Mouse (Mus musculus): ENCODE results near the gene Ap3b1. TPM values are rescaled to one million over a fixed set of nuclear protein-coding genes. Genes with fewer than 3 reads are reported as not detected.

Gene Ap3b1
- polyA plus RNA-seq, 1 experiment from 2014 or later = 32.1 TPM

DNA sequence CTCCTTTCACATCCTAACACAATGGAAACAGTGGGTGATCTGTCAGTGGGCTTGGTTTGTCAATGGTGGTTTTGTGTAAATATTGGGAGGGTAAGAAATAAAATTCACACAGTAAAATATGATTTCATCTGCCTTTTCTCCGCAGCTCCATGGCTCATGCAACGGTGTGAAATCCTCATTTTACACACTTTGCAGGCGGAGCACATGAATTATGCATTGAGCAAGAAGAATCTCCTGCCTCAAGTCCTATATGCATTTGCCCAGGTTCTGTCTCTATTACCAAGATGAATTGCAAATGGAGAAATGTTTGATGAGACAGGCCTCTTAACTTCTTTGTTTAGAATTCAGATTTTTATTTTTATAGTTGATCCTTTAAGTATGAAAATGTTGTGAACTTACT, 131.9 kb downstream of the Ap3b1 start:
- 94% methylated on average over 3 of the region's 3 CpGs for WGBS
- no peak overlapping the region for H3K4me3 ChIP-seq

DNA sequence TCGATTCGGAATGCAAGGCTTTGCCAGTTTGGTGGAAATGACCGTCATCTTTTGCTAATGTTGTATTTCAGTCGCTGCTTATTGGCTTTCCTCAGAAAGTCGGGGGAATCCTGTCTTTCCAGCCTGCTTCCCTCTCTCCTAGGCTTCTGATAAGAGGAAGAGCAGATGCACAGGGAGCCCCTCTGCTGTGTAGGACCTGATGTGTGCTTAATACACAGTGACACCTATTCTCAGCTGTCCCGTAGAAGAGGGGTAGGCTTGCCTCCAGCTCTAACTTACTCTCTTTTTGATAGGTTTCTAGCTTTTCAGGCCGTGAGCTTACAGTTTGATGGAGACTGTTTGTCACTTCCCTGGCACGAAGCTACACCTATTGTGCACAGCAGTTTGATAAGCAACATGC, 132.4 kb downstream of the Ap3b1 start:
- no peak overlapping the region for H3K27ac ChIP-seq

More for the DNA sequence above, 131.9 kb downstream of the Ap3b1 start:
- Histone ChIP-seq H3K27me3 (ENCODE audit: poor library complexity, severe bottlenecking) (no peaks in the 10 kb centered on the region), H3K4me1 (no peaks in the 10 kb centered on the region), H3K27ac (no peak overlapping the region), H3K9me3 (no peaks in the 10 kb centered on the region), H3K36me3 (replicated peaks) (peaks cover 42% of the 10 kb centered on the region)
- DNase-seq (ENCODE audit: extremely low spot score, low spot score) = no peak

DNA sequence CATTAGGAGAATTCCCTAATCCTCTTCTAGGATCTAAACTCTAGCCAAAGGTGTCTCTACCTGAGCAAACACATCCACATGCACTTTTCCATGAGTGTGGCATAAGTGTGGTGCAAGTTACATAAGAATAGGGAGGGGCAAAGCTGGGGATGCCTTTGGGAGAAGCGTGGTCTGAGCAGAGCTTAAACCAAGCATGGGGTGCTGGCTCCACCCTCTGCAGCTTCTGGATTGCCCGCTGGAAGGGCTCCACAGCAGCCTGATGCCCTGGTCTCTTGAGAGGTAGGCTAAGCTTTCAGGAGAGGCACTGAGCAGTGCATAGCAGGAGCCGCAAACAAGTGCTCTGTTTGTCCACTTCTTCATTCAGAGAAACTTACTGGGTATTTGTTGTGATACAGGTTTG, 138.8 kb downstream of the Ap3b1 start:
- DNase-seq (ENCODE audit: extremely low spot score, low spot score) = no peak
- 88% methylated on average over 3 of the region's 3 CpGs for WGBS
- no peaks in the 10 kb centered on the region for H3K27me3 ChIP-seq (ENCODE audit: poor library complexity, severe bottlenecking)
- H3K4me1 ChIP-seq = peaks cover 3% of the 10 kb centered on the region
- no peak overlapping the region for H3K4me3 ChIP-seq
- peaks cover 36% of the 10 kb centered on the region for H3K36me3 ChIP-seq (replicated peaks)
- no peaks in the 10 kb centered on the region for H3K9me3 ChIP-seq
- no peak overlapping the region for H3K27ac ChIP-seq

More for the DNA sequence above, 132.4 kb downstream of the Ap3b1 start:
- Histone ChIP-seq H3K27me3 (ENCODE audit: poor library complexity, severe bottlenecking) (no peaks in the 10 kb centered on the region), H3K9me3 (no peaks in the 10 kb centered on the region), H3K4me3 (no peak overlapping the region), H3K4me1 (no peaks in the 10 kb centered on the region), H3K36me3 (replicated peaks) (peaks cover 39% of the 10 kb centered on the region)
- no peak for DNase-seq (ENCODE audit: extremely low spot score, low spot score)
- 95% methylated on average over 8 of the region's 8 CpGs for WGBS

DNA sequence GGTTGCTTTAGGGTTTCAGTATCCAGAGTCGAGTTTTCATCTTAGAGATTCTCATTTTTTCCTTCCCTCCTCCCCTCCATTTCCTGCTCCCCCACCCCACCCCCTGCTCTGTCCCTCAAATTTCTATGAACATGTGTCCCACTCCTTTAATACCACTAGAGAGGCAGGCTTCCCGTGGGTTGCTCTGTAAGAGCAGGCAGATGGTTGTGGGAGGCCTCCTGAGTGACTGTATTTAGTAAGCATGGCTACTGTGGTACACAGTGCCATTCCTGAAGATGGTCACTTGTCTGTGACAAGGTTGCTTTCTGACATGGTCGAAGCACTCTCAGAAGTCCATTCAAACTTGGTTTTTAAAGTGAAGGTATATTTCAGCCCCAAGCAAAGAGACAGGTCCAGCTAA, 147.7 kb downstream of the Ap3b1 start:
- WGBS = 86% methylated on average over 3 of the region's 3 CpGs

GRCm38 (mm10) chr13:94508344-94508743, 149.6 kb downstream of the Ap3b1 start:
- Histone ChIP-seq H3K9me3 (no peaks in the 10 kb centered on the region), H3K27me3 (ENCODE audit: poor library complexity, severe bottlenecking) (no peaks in the 10 kb centered on the region), H3K27ac (no peak overlapping the region), H3K36me3 (replicated peaks) (peaks cover 28% of the 10 kb centered on the region), H3K4me3 (no peak overlapping the region), H3K4me1 (peaks cover 17% of the 10 kb centered on the region)
- DNase-seq (ENCODE audit: extremely low spot score, low spot score) = no peak
- WGBS = 91% methylated on average over 8 of the region's 8 CpGs

More for the DNA sequence above, 147.7 kb downstream of the Ap3b1 start:
- no peak for DNase-seq (ENCODE audit: extremely low spot score, low spot score)
- no peak overlapping the region for H3K27ac ChIP-seq
- H3K4me3 ChIP-seq = no peak overlapping the region
- H3K36me3 ChIP-seq (replicated peaks) = peaks cover 25% of the 10 kb centered on the region
- H3K27me3 ChIP-seq (ENCODE audit: poor library complexity, severe bottlenecking) = no peaks in the 10 kb centered on the region
- H3K4me1 ChIP-seq = peaks cover 4% of the 10 kb centered on the region; the same call in 1 of the 2 replicates
- no peaks in the 10 kb centered on the region for H3K9me3 ChIP-seq

GRCm38 (mm10) chr13:94513157-94513767, 154.5 kb downstream of the Ap3b1 start:
- H3K4me1 ChIP-seq = peaks cover 17% of the 10 kb centered on the region
- H3K27ac ChIP-seq = no peak overlapping the region
- H3K36me3 ChIP-seq (replicated peaks) = peaks cover 10% of the 10 kb centered on the region; the same call in 1 of the 2 replicates
- 85% methylated on average over 10 of the region's 10 CpGs for WGBS
- H3K27me3 ChIP-seq (ENCODE audit: poor library complexity, severe bottlenecking) = no peaks in the 10 kb centered on the region
- no peak for DNase-seq (ENCODE audit: extremely low spot score, low spot score)
- no peaks in the 10 kb centered on the region for H3K9me3 ChIP-seq
- H3K4me3 ChIP-seq = no peak overlapping the region

- Histone ChIP-seq H3K36me3 (replicated peaks) (peaks cover 10% of the 10 kb centered on the region; the same call in 1 of the 2 replicates), H3K27me3 (ENCODE audit: poor library complexity, severe bottlenecking) (no peaks in the 10 kb centered on the region), H3K4me3 (no peak overlapping the region), H3K27ac (no peak overlapping the region), H3K4me1 (peaks cover 17% of the 10 kb centered on the region), H3K9me3 (no peaks in the 10 kb centered on the region)
- DNase-seq (ENCODE audit: extremely low spot score, low spot score) = no peak
- WGBS = 90% methylated on average over 9 of the region's 9 CpGs
Observed at GRCm38 (mm10) chr13:94513898-94514297, 155.1 kb downstream of the Ap3b1 start.

- no peak for DNase-seq (ENCODE audit: extremely low spot score, low spot score)
- Histone ChIP-seq H3K27ac (no peak overlapping the region), H3K27me3 (ENCODE audit: poor library complexity, severe bottlenecking) (no peaks in the 10 kb centered on the region), H3K9me3 (no peaks in the 10 kb centered on the region), H3K36me3 (replicated peaks) (peaks cover 10% of the 10 kb centered on the region; the same call in 1 of the 2 replicates), H3K4me1 (peaks cover 15% of the 10 kb centered on the region), H3K4me3 (no peak overlapping the region)
Observed at GRCm38 (mm10) chr13:94514992-94515391, 156.2 kb downstream of the Ap3b1 start.

DNA sequence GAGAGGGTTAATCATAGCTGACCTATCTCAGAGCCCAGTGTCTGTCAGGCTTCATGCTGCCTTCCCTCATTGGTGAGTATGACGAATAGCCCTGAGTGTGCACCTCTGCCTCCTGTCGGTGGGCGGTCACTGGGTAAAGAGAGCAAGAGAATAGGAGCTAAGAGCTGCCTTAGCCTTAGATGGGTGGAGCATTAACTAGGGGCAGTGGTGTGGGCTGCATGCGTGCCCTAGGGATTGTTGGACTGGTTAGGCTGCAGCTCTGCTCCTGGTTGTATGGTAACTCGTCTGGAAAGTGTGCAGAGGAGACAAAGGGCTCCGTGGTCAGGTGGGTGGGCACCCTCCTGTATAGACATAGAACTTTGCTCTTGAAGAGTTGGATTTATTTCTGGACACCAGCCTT, 157.8 kb downstream of the Ap3b1 start:
- Histone ChIP-seq H3K36me3 (replicated peaks) (peaks cover 12% of the 10 kb centered on the region; the same call in 1 of the 2 replicates), H3K27ac (no peak overlapping the region), H3K4me3 (no peak overlapping the region), H3K9me3 (no peaks in the 10 kb centered on the region), H3K27me3 (ENCODE audit: poor library complexity, severe bottlenecking) (no peaks in the 10 kb centered on the region), H3K4me1 (peaks cover 13% of the 10 kb centered on the region)
- 85% methylated on average over 6 of the region's 6 CpGs for WGBS
- DNase-seq (ENCODE audit: extremely low spot score, low spot score) = no peak

GRCm38 (mm10) chr13:94518176-94518575, 159.4 kb downstream of the Ap3b1 start:
- no peaks in the 10 kb centered on the region for H3K4me1 ChIP-seq
- 0 out of 2 replicates have a peak, but pooled peaks cover 7% of the 10 kb centered on the region for H3K36me3 ChIP-seq (replicated peaks)
- no peaks in the 10 kb centered on the region for H3K27me3 ChIP-seq (ENCODE audit: poor library complexity, severe bottlenecking)
- WGBS = 90% methylated on average over 4 of the region's 4 CpGs
- H3K27ac ChIP-seq = no peak overlapping the region
- no peak overlapping the region for H3K4me3 ChIP-seq
- no peak for DNase-seq (ENCODE audit: extremely low spot score, low spot score)
- H3K9me3 ChIP-seq = no peaks in the 10 kb centered on the region

- Histone ChIP-seq H3K27ac (no peak overlapping the region), H3K9me3 (no peaks in the 10 kb centered on the region), H3K4me3 (no peak overlapping the region), H3K27me3 (ENCODE audit: poor library complexity, severe bottlenecking) (no peaks in the 10 kb centered on the region), H3K36me3 (replicated peaks) (0 out of 2 replicates have a peak, but pooled peaks cover 5% of the 10 kb centered on the region), H3K4me1 (no peaks in the 10 kb centered on the region)
- WGBS = 85% methylated on average over 8 of the region's 8 CpGs
- DNase-seq (ENCODE audit: extremely low spot score, low spot score) = no peak
Observed at GRCm38 (mm10) chr13:94519276-94519675, 160.5 kb downstream of the Ap3b1 start.

DNA sequence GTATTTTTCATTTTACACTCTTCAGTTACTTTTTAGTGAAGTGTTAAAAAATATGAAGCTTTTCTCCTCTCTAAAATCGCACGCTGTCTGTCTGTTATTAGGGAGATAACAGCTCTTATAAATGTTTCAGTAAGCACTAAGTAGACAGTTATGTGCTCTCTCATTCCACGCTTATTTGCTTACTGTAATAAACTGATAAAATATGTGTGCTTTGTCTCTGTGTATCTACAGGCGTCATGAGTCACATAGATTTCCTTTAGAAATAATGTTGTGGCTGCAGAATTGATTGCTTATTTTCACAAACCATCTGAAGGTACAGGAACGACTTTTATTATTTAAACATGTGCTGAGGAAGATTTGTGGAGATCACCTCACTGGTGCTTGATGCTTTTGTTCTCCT, 164.5 kb downstream of the Ap3b1 start:
- Histone ChIP-seq H3K4me3 (no peak overlapping the region), H3K9me3 (no peaks in the 10 kb centered on the region), H3K4me1 (no peaks in the 10 kb centered on the region), H3K36me3 (replicated peaks) (peaks cover 9% of the 10 kb centered on the region), H3K27ac (no peak overlapping the region), H3K27me3 (ENCODE audit: poor library complexity, severe bottlenecking) (no peaks in the 10 kb centered on the region)
- DNase-seq (ENCODE audit: extremely low spot score, low spot score) = no peak
- WGBS = 90% methylated on average over 5 of the region's 5 CpGs

DNA sequence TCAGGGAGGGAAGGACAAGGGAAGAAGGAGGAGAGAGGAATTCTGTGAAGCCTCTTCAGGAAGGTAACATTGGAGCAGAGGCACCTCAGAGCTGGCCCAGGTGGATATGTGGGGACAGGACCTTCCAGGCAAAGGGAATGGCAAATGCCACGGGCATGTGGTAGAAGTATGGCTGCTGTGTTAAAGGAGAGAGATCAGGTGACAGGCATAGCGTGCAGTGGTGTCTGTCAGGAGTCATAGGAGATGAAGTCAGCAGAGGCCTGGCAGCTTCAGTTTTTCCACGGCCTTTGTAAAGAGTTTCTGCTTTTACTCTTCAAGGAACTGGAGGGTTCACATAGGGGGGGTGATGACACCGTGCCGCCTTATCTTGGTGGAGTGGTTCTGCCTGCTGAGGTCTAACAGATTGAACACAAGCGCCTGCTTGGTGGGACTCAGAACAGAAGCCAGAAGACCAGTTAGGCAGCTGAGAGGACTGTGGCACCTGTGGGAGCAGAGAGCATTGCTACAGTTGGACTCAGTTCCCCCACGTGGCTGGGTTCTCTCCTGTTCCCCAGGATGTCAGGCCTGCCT, 166.0 kb downstream of the Ap3b1 start:
- H3K27me3 ChIP-seq (ENCODE audit: poor library complexity, severe bottlenecking) = no peaks in the 10 kb centered on the region
- 86% methylated on average over 7 of the region's 7 CpGs for WGBS

More for the DNA sequence above, 166.0 kb downstream of the Ap3b1 start:
- H3K4me3 ChIP-seq = no peak overlapping the region
- H3K4me1 ChIP-seq = no peaks in the 10 kb centered on the region
- DNase-seq (ENCODE audit: extremely low spot score, low spot score) = no peak
- H3K9me3 ChIP-seq = no peaks in the 10 kb centered on the region
- H3K27ac ChIP-seq = no peak overlapping the region
- H3K36me3 ChIP-seq (replicated peaks) = peaks cover 20% of the 10 kb centered on the region
